Mouse (Mus musculus): ENCODE data around the gene Nol6. TPM values are rescaled to one million over a fixed set of nuclear protein-coding genes. Genes with fewer than 3 reads are reported as not detected.
A peak's percentile ranks its signal among the peaks of the same experiment; 100 is the strongest.
"Not testable (repeated sequence)": the region's sequence is repeated elsewhere in the genome, so short reads cannot be mapped to it uniquely, and the experiment has no call there.

Gene Nol6
- polyA plus RNA-seq, 1 experiment from 2014 or later = 38.1 TPM

DNA sequence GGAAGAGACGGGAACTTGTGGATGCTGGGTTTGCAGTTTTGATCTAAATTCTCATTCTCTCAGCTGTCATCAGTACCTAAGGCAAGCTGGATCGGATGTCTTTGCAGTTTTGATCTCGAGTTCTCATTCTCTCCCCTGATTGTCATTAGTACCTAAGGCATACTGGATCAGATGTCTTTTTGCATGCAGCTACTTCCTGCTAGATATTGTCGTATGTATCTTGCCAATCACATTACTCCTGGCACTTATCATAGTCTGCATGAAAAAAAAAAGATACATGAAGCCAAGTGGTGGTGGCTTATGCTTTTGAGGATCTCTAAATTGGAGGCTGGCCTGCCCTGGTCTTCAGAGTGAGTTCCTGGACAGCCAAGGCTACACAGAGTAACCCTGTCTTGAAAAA, 39.4 kb downstream of the Nol6 start:
- no peak for DNase-seq
- ATAC-seq (ENCODE audit: low FRiP score, low TSS enrichment) = no peak
- no peaks in the 10 kb centered on the region for H3K4me1 ChIP-seq (ENCODE audit: control insufficient read depth, insufficient read depth, low read length)
- H3K9ac ChIP-seq (replicated peaks; ENCODE audit: low read length) = no peak overlapping the region
- H3K27me3 ChIP-seq (ENCODE audit: control insufficient read depth, insufficient read depth, low read length) = no peaks in the 10 kb centered on the region
- H3K36me3 ChIP-seq (ENCODE audit: control insufficient read depth, insufficient read depth, low read length) = no peaks in the 10 kb centered on the region
- H3K9me3 ChIP-seq (ENCODE audit: control insufficient read depth, low read length) = 0 out of 2 replicates have a peak, but pooled peaks cover 2% of the 10 kb centered on the region
- 89% methylated on average over 4 of the region's 4 CpGs for WGBS
- no peak overlapping the region for H3K27ac ChIP-seq (replicated peaks; ENCODE audit: low read depth, low read length)
- no peak overlapping the region for H3K4me2 ChIP-seq (ENCODE audit: low read length)
- no peak overlapping the region for H3K4me3 ChIP-seq (replicated peaks; ENCODE audit: low read depth, low read length)

DNA sequence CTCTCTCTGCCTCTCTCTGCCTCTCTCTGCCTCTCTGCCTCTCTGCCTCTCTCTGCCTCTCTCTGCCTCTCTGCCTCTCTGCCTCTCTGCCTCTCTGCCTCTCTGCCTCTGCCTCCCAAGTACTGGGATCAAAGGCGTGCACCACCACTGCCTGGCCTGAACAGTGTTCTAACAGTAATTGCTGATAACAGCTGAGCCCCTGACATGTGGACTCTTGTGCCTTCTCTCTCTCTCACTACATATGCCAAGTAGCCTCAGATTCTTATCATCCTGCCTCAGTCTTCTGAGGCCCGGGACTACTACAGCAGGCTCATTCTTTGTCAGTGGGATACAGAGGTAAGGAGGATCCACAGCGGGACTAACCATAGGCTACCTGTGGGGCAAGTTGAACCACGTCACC, 41.5 kb downstream of the Nol6 start:
- not testable (repeated sequence) for ATAC-seq (ENCODE audit: low FRiP score, low TSS enrichment); H3K9me3 ChIP-seq (ENCODE audit: control insufficient read depth, low read length)
- WGBS = 65% methylated on average over 4 of the region's 4 CpGs

GRCm38 (mm10) chr4:41081733-41082132, 42.5 kb downstream of the Nol6 start:
- Histone ChIP-seq H3K9me3 (ENCODE audit: control insufficient read depth, low read length) (0 out of 2 replicates have a peak, but pooled peaks cover 2% of the 10 kb centered on the region), H3K36me3 (ENCODE audit: control insufficient read depth, insufficient read depth, low read length) (no peaks in the 10 kb centered on the region), H3K4me2 (ENCODE audit: low read length) (no peak overlapping the region), H3K4me3 (replicated peaks; ENCODE audit: low read depth, low read length) (no peak overlapping the region), H3K27me3 (ENCODE audit: control insufficient read depth, insufficient read depth, low read length) (no peaks in the 10 kb centered on the region), H3K4me1 (ENCODE audit: control insufficient read depth, insufficient read depth, low read length) (no peaks in the 10 kb centered on the region), H3K9ac (replicated peaks; ENCODE audit: low read length) (no peak overlapping the region), H3K27ac (replicated peaks; ENCODE audit: low read depth, low read length) (no peak overlapping the region)
- DNase-seq (no peak), ATAC-seq (ENCODE audit: low FRiP score, low TSS enrichment) (no peak)
- WGBS = 83% methylated on average over 5 of the region's 5 CpGs

More for the DNA sequence above, 41.5 kb downstream of the Nol6 start:
- H3K27me3 ChIP-seq (ENCODE audit: control insufficient read depth, insufficient read depth, low read length); H3K4me2 ChIP-seq (ENCODE audit: low read length); H3K4me1 ChIP-seq (ENCODE audit: control insufficient read depth, insufficient read depth, low read length); DNase-seq; H3K9ac ChIP-seq (replicated peaks; ENCODE audit: low read length); H3K27ac ChIP-seq (replicated peaks; ENCODE audit: low read depth, low read length); H3K4me3 ChIP-seq (replicated peaks; ENCODE audit: low read depth, low read length); H3K36me3 ChIP-seq (ENCODE audit: control insufficient read depth, insufficient read depth, low read length): not testable (repeated sequence)

DNA sequence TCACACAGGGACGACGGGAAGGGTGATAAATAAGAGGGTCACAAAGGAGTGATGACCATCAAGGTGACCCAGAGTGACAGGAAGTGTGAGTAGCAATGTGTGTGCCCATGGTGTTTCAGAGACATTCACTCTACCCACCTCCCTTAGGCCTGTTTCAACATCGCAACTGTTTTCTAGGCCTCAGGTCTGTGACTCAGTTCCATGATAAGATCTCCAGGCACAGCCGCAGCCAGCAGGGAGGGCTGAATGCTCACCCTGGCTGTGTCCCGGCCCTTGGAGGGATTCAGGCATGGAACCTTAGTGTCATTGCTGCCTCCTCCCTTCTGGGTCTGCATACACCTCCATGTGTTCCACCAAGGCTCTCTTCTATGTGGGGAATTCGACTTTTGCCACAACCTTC, 45.5 kb downstream of the Nol6 start:
- 82% methylated on average over 6 of the region's 6 CpGs for WGBS
- DNase-seq (no peak), ATAC-seq (ENCODE audit: low FRiP score, low TSS enrichment) (no peak)

DNA sequence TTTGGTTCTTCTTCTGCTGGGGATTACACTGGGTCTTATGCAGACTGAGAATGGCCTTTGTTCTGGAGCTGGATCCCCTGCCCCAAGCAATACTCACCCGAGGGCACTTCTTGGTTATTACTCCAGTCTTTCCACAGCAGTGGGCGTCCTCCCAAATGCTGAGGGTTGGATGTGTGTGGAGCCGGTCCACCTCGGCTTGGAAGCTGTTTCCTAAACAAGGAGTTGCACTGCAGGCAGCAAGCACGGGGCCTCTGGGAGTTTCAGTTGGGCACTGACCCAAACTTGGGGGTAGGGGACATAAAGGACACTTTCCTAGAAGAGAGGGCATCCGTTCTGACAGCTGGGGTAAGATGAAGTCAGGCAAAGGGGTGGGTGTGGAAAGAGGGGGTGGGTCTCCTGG, 49.8 kb downstream of the Nol6 start:
- H3K9me3 ChIP-seq (ENCODE audit: control insufficient read depth, low read length) = no peaks in the 10 kb centered on the region
- no peak overlapping the region for H3K9ac ChIP-seq (replicated peaks; ENCODE audit: low read length)
- no peak overlapping the region for H3K4me3 ChIP-seq (replicated peaks; ENCODE audit: low read depth, low read length)
- no peak overlapping the region for H3K4me2 ChIP-seq (ENCODE audit: low read length)
- no peaks in the 10 kb centered on the region for H3K36me3 ChIP-seq (ENCODE audit: control insufficient read depth, insufficient read depth, low read length)
- no peak overlapping the region for H3K27ac ChIP-seq (replicated peaks; ENCODE audit: low read depth, low read length)
- ATAC-seq (ENCODE audit: low FRiP score, low TSS enrichment) (no peak), DNase-seq (no peak)
- H3K4me1 ChIP-seq (ENCODE audit: control insufficient read depth, insufficient read depth, low read length) = no peaks in the 10 kb centered on the region
- H3K27me3 ChIP-seq (ENCODE audit: control insufficient read depth, insufficient read depth, low read length) = no peaks in the 10 kb centered on the region
- WGBS = 81% methylated on average over 6 of the region's 6 CpGs

More for the DNA sequence above, 45.5 kb downstream of the Nol6 start:
- H3K27ac ChIP-seq (replicated peaks; ENCODE audit: low read depth, low read length) = no peak overlapping the region
- H3K36me3 ChIP-seq (ENCODE audit: control insufficient read depth, insufficient read depth, low read length) = no peaks in the 10 kb centered on the region
- H3K4me1 ChIP-seq (ENCODE audit: control insufficient read depth, insufficient read depth, low read length) = no peaks in the 10 kb centered on the region
- 0 out of 2 replicates have a peak, but pooled peaks cover 2% of the 10 kb centered on the region for H3K9me3 ChIP-seq (ENCODE audit: control insufficient read depth, low read length)
- H3K27me3 ChIP-seq (ENCODE audit: control insufficient read depth, insufficient read depth, low read length) = no peaks in the 10 kb centered on the region
- H3K4me3 ChIP-seq (replicated peaks; ENCODE audit: low read depth, low read length) = no peak overlapping the region
- no peak overlapping the region for H3K4me2 ChIP-seq (ENCODE audit: low read length)
- H3K9ac ChIP-seq (replicated peaks; ENCODE audit: low read length) = no peak overlapping the region

- WGBS = 86% methylated on average over 12 of the region's 12 CpGs
These were observed 51.0 kb downstream of the Nol6 start for GRCm38 (mm10) chr4:41073008-41073817.

DNA sequence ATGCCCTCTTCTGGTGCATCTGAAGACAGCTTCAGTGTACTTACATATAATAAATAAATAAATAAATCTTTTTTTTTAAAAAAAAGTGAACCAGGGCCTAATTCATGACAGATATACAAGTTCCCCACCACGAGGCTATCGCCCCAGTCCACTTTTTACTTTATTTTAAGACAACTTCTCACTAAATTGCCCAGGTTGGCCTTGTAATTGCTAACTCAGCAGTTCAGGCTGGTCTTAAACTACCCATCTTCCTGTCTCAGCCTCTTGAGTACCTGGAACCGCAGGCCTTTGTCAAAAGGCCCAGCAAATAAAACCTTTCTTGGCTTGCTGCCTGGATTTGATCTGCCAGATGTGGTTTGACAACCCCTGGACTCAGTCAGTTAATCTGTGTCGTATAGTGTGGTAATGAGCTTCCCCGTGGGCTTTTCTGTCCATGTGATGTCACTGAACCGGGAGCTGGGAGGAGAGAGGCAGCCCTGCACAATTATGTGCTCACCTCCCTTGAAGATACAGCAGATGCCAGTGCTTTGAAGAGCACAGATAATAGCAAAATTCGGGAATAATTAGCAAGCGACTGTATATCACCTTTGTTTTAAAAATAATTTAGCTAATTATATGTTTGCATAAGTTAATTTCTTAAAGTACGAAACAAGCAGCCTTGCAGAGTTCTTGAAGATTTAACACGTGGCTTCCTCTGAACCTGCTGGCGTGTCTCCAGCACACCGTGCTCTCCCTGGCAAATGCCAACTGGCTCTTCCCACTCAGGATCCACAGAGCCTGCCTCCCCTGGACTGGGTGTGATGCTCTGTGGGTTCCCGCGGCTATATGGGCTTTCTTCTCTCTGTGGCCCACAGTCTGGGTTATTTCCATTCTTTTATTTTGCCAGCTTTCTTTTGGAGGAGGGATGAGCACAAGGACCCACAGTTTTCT, 52.5 kb downstream of the Nol6 start:
- H3K9me3 ChIP-seq (ENCODE audit: control insufficient read depth, low read length) = no peaks in the 10 kb centered on the region
- DNase-seq = peak; percentile 18
- H3K4me2 ChIP-seq (ENCODE audit: low read length) = no peak overlapping the region
- H3K27ac ChIP-seq (replicated peaks; ENCODE audit: low read depth, low read length) = no peak overlapping the region
- H3K4me3 ChIP-seq (replicated peaks; ENCODE audit: low read depth, low read length) = no peak overlapping the region
- no peaks in the 10 kb centered on the region for H3K36me3 ChIP-seq (ENCODE audit: control insufficient read depth, insufficient read depth, low read length)
- no peaks in the 10 kb centered on the region for H3K4me1 ChIP-seq (ENCODE audit: control insufficient read depth, insufficient read depth, low read length)
- no peak for ATAC-seq (ENCODE audit: low FRiP score, low TSS enrichment)
- 76% methylated on average over 14 of the region's 14 CpGs for WGBS
- H3K27me3 ChIP-seq (ENCODE audit: control insufficient read depth, insufficient read depth, low read length) = no peaks in the 10 kb centered on the region
- H3K9ac ChIP-seq (replicated peaks; ENCODE audit: low read length) = no peak overlapping the region

More at GRCm38 (mm10) chr4:41073008-41073817, 51.0 kb downstream of the Nol6 start:
- no peak overlapping the region for H3K27ac ChIP-seq (replicated peaks; ENCODE audit: low read depth, low read length)
- no peak for ATAC-seq (ENCODE audit: low FRiP score, low TSS enrichment)
- DNase-seq = no peak
- no peaks in the 10 kb centered on the region for H3K9me3 ChIP-seq (ENCODE audit: control insufficient read depth, low read length)
- no peak overlapping the region for H3K4me3 ChIP-seq (replicated peaks; ENCODE audit: low read depth, low read length)
- no peaks in the 10 kb centered on the region for H3K27me3 ChIP-seq (ENCODE audit: control insufficient read depth, insufficient read depth, low read length)
- H3K9ac ChIP-seq (replicated peaks; ENCODE audit: low read length) = no peak overlapping the region
- H3K36me3 ChIP-seq (ENCODE audit: control insufficient read depth, insufficient read depth, low read length) = no peaks in the 10 kb centered on the region
- no peak overlapping the region for H3K4me2 ChIP-seq (ENCODE audit: low read length)
- H3K4me1 ChIP-seq (ENCODE audit: control insufficient read depth, insufficient read depth, low read length) = no peaks in the 10 kb centered on the region

DNA sequence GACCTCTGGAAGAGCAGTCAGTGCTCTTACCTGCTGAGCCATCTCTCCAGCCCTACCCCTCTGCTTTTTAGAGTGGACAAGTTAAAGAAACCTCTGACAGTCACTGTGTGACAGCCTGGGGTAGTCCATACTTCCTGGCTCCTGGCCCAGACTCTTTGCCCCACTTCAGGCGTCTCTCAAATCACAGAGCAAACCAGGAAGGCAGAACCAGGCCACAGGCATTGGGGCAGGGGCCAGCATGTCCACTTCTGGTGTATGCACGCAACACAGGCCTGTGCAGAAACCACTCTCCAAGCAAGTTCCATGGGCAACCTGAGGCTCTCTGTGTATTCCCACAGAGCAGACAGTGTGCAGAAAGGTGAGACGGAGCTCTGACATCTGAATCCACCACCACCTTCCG, 59.1 kb downstream of the Nol6 start:
- H3K4me3 ChIP-seq (replicated peaks; ENCODE audit: low read depth, low read length) = no peak overlapping the region
- no peaks in the 10 kb centered on the region for H3K4me1 ChIP-seq (ENCODE audit: control insufficient read depth, insufficient read depth, low read length)
- no peak overlapping the region for H3K9ac ChIP-seq (replicated peaks; ENCODE audit: low read length)
- WGBS = 92% methylated on average over 4 of the region's 4 CpGs
- no peaks in the 10 kb centered on the region for H3K27me3 ChIP-seq (ENCODE audit: control insufficient read depth, insufficient read depth, low read length)
- H3K4me2 ChIP-seq (ENCODE audit: low read length) = no peak overlapping the region
- H3K9me3 ChIP-seq (ENCODE audit: control insufficient read depth, low read length) = no peaks in the 10 kb centered on the region
- H3K27ac ChIP-seq (replicated peaks; ENCODE audit: low read depth, low read length) = no peak overlapping the region
- H3K36me3 ChIP-seq (ENCODE audit: control insufficient read depth, insufficient read depth, low read length) = no peaks in the 10 kb centered on the region
- DNase-seq (no peak), ATAC-seq (ENCODE audit: low FRiP score, low TSS enrichment) (no peak)
